Mouse (Mus musculus): ENCODE data around the gene Dennd1a.
A peak's percentile ranks its signal among the peaks of the same experiment; 100 is the strongest.
"Not testable (repeated sequence)": the region's sequence is repeated elsewhere in the genome, so short reads cannot be mapped to it uniquely, and the experiment has no call there.

The Dennd1a gene

GRCm38 (mm10) chr2:37945598-37946336 is 341.4 kb downstream of the Dennd1a start:
- DNase-seq, result no peak

- no peak for DNase-seq
Measured at GRCm38 (mm10) chr2:37942906-37943305, 344.3 kb downstream of the Dennd1a start.

GRCm38 (mm10) chr2:37941741-37942140 is 345.4 kb downstream of the Dennd1a start:
- no peak for DNase-seq

DNA sequence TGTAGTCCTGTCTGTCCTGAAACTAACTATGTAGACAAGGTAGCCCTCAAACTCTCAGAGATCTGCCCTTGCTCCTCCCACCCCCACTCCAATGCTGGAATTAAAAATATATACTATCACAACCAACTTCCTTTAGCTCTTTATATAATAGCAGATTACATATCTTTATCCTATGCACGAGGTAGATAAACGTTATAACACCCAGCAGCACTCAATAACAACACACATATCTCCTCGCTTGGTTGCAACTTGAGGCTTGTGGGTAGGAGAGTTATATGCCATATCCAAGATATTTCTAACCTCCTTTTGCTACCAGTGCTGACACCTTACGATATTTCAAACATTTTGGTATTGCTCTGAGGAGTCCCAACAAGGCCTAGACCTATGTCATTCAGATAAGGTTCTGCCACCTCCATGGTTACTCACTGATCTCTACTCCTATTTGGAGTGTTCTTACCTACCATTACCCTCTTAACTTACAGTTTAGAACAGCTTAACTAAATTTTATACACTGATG is 346.3 kb downstream of the Dennd1a start:
- no peak for DNase-seq

- no peak for DNase-seq
Measured at GRCm38 (mm10) chr2:37939997-37940396, 347.2 kb downstream of the Dennd1a start.

GRCm38 (mm10) chr2:37936922-37937321 is 350.3 kb downstream of the Dennd1a start:
- not testable (repeated sequence) for DNase-seq

GRCm38 (mm10) chr2:37932240-37932639 is 354.9 kb downstream of the Dennd1a start:
- no peak for DNase-seq

DNA sequence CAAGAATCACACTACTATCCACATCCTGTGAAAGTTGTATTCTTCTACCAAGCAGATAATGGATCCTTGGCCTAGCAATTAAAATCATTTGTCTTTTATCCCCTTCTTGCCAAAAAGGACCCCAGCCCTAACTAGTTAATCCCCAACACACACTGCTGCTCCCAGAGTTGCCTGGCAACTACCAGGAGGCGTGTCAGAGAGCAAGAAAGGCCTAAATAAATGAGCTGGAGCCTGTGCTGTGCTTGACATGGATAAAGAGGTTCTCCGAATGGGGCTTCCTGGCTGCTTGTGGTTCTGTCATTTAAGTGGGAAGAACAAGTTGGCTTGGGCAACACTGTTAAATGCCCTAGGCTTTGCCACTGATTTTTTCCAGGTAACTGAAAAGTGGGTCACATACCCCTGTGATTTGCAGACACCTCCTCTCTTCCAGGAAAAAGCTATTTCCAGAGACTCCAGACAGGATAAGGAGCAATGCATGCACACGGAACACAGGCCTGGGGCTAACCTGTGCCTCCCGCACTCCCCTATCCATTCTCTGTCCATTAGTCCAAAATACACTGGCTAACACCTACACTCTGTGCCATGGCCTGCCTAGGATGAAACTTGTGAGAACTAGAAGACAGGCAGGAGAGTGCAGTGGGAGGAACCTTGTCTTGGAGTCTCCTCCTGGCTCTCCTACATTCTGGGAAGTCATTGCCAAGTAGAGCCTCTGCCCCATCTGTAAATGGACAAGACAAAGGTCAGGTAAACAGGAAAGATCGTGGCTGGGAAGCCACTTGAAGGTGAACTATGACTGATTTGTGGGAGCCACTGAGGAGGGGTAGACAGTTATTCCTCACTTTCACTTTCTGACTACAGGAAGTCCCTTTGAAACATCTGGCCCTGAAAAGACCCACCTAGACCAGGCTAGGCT is 355.9 kb downstream of the Dennd1a start:
- no peak for DNase-seq

- DNase-seq, result no peak
Measured at GRCm38 (mm10) chr2:37926133-37926503, 361.1 kb downstream of the Dennd1a start.

DNA sequence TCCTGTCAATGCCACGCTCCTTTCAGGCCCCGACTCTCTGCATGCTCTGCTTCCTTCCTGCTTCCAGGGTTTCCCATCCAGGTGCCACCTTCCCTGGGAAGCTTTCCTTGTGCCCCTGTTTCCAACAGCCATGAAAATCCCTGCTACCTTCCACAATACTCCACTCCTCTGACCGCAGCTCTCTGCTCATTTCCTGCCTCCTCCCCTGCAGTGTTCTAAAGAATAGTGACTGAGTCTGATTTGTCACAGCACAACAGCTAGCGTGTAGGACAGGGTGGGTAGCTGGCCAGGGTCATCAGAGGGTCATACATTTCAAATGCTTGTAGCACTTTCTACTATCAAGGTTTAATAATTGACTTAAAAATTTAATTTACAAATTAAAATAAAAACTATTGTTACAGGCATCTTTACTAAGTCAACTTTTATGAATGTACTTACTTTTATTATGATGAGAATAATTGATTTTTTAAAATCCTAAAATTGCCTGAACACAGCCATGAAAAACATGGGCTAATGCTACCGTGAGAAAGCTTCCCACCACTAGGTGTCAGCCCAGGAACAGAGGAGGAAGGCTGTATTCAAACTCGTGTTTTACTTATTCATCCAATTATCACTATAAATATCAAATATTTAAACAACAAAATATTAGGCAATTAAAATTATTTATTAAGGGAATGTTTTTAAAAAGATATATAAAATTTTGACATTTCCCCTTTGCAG is 361.6 kb downstream of the Dennd1a start:
- DNase-seq, result peak; percentile 28

DNA sequence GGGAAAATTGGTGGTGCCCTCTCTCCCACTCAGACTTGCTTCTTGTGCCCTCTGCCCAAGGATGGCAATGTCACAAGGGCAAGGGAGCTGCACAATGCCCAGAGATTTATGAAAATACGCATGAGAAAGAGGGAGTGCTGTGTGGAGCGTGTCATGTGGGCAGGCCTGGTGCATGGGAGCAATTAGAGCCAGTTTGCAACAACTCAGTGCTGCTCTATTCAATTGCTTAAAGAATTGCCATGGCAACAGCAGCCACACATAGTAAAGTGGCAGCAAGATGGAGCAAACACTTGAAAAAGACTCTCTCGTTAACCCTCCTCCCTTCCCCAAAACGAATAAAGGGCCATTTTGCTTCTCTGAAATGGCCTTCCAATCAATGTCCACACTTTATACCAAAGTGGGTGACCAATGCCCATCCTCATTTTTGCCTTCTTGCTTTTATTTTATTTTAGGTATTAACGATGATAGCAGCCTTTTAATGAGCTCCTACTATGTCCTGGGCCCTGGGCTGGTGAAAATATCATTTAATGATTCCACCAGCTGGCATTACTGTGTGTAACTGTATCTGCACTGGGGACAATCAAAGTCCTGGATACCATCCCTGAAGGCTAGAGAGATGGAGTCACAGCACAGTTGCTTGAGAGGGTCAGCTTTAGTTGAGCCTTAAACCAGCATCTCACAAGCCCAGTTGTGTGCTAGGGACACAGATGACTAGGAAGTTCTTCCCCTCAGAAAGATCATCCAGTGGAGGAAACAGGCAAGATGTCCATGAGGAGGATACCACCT is 378.3 kb downstream of the Dennd1a start:
- no peak for DNase-seq

DNA sequence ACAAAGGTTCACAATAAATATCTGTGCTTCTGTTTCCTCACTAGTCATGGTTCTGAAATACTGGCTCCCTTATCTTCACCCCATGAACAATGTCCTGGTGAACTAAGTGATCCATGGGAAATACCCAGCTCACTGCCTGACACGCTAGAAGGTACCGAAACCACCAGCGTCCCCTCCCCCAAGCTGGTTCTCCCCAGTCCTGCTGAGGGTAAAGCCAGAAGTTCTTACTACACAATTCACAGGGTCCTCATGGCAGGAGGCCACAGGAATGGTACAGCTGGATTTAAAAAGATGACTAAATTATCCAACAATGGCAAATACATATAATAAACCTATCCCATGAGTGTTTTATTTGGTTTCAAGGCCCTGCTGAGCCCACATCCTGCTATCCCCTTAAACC is 378.9 kb downstream of the Dennd1a start:
- DNase-seq, result no peak

- DNase-seq, result no peak
Measured at GRCm38 (mm10) chr2:37906261-37906660, 380.9 kb downstream of the Dennd1a start.

DNA sequence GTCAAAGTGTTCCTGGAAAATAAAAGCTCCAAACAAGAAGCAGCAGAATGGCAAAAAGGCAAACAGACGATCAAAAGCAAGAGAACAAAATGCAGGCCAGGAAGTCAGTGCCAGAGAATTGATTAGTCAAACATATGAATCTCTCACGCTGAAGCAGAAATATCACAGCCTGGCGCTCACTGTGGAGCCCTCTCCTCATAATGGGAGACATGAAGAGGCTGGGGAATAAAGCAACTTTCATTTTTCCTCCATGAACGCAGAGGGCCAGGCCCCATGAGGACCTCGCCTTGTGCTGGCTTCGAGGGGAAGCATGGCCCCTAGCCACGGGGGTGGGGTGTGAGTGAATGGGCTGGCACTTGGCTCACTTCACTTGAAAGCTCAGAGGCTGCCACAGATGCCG is 383.9 kb downstream of the Dennd1a start:
- no peak for DNase-seq

- DNase-seq, result no peak
Measured at GRCm38 (mm10) chr2:37883214-37883613, 404.0 kb downstream of the Dennd1a start.

GRCm38 (mm10) chr2:37881262-37881913 is 405.8 kb downstream of the Dennd1a start:
- DNase-seq, result no peak

DNA sequence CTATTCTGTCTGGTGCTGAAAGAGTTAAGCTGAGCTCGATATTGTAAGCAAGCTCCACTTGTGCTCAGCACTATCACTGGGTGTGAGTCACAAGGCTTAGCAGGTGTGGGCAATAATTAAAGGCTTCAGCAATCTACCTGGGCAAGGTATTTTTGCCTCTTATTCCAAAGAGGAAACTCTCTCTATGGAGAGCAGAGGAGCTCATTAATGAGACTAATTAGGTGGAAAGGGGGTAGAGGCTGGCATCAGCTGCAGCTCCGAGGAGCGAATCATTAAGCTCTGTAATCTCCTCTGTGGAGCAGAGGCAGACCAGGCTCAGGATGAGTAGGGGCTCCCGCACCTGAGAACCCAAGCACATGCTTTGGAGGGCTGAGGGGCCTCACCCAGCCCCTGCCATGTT is 407.5 kb downstream of the Dennd1a start:
- no peak for DNase-seq

GRCm38 (mm10) chr2:37872791-37873190 is 414.4 kb downstream of the Dennd1a start:
- DNase-seq, result no peak

- no peak for DNase-seq
Measured at GRCm38 (mm10) chr2:37869628-37870027, 417.6 kb downstream of the Dennd1a start.

DNA sequence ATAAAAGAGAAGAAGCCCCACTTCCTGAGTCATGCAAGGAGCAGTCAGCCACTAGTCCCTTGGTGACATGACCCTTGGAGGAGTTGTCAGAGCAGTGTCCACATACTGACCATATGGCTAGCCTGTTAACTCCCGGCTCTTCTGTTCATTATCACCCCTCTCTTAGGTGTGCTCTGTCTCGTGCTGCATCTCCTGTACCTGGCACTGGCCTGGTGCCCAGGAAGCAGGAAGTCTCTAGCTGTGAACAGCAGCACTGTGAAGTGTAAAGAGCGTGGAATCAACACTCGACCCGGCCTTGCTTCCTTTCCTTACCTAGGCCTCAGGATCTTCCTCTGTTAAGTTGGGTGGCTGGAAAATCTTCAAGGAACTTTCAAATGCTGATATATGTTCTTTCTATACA is 419.8 kb downstream of the Dennd1a start:
- DNase-seq, result no peak

GRCm38 (mm10) chr2:37857472-37857871 is 429.7 kb downstream of the Dennd1a start:
- no peak for DNase-seq

GRCm38 (mm10) chr2:37856955-37857354 is 430.2 kb downstream of the Dennd1a start:
- DNase-seq, result no peak

All from cerebellum, adult 11 months (tissue).